Mouse (Mus musculus) stomach, postnatal 0 days (tissue): ENCODE results near the gene Itga8. TPM values are rescaled to one million over a fixed set of nuclear protein-coding genes. Genes with fewer than 3 reads are reported as not detected.

ENCODE experiments used
- ATAC-seq: fragments of 200-750 bp; cut with Nextera tagmentation; 2 replicates; pipeline ENCODE4 v1.8.0; 2017; ENCODE audit not compliant: low FRiP score, low TSS enrichment
- DNase-seq: peaks from one replicate; pipeline ENCODE4 v3.0.0-alpha.2; 2016; ENCODE audit warnings: low spot score
- H3K27ac ChIP-seq: fragments of 300-500 bp; sonication (generic); replicated peaks from 2 replicates; pipeline ENCODE4 v1.5.1; 2014; ENCODE audit warnings: mild to moderate bottlenecking, control low read depth
- H3K27me3 ChIP-seq: fragments of 300-500 bp; sonication (generic); 2 replicates; pipeline ENCODE4 v1.6.1; 2014; ENCODE audit warnings: low read length; ENCODE audit not compliant: control insufficient read depth, insufficient read depth
- H3K36me3 ChIP-seq: fragments of 300-500 bp; sonication (generic); 2 replicates; pipeline ENCODE4 v1.6.1; 2014; ENCODE audit warnings: low read length, mixed read lengths; ENCODE audit not compliant: control insufficient read depth, insufficient read depth
- H3K4me1 ChIP-seq: fragments of 300-500 bp; sonication (generic); replicated peaks from 2 replicates; pipeline ENCODE4 v1.6.1; 2014; ENCODE audit warnings: antibody characterized with exemption; ENCODE audit not compliant: control insufficient read depth, insufficient read depth
- H3K4me2 ChIP-seq: fragments of 300-500 bp; sonication (generic); replicated peaks from 2 replicates; pipeline ENCODE4 v1.6.1; 2014; ENCODE audit warnings: low read depth, mild to moderate bottlenecking, control low read depth, moderate library complexity
- H3K4me3 ChIP-seq: fragments of 300-500 bp; sonication (generic); 2 replicates; pipeline ENCODE4 v1.5.1; 2014; ENCODE audit warnings: low read depth, low read length, control low read depth
- H3K9ac ChIP-seq: fragments of 300-500 bp; sonication (generic); 2 replicates; pipeline ENCODE4 v1.6.1; 2014; ENCODE audit warnings: mild to moderate bottlenecking, low read length, control low read depth, mixed read lengths
- H3K9me3 ChIP-seq: fragments of 300-500 bp; sonication (generic); 2 replicates; pipeline ENCODE4 v1.6.1; 2016; ENCODE audit warnings: low read length; ENCODE audit not compliant: control insufficient read depth
- CTCF ChIP-seq: IDR thresholded peaks from 2 replicates; pipeline ENCODE4 v1.5.1; 2016; ENCODE audit warnings: antibody characterized with exemption, low read depth, mild to moderate bottlenecking, moderate library complexity
- EP300 ChIP-seq: optimal IDR thresholded peaks from 2 replicates; pipeline ENCODE3; 2016; ENCODE audit warnings: antibody characterized with exemption
- WGBS: fragments of 180-500 bp; shearing (Covaris S2); extraction: QIAGEN DNeasy Blood & Tissue Kit; methylation state at CpG from one replicate; pipeline ENCODE4 v1.1.7; 2014; 5-methylcytosine and 5-hydroxymethylcytosine counted together
- polyA plus RNA-seq: library from polyadenylated mRNA; unstranded; fragments of >200 nt; fragmentation: Nextera tagmentation; extraction: Ambion mirVana; gene quantifications from 2 replicates; pipeline ENCODE4 v1.2.1, GENCODE M21; 2015

Gene Itga8
- polyA plus RNA-seq, 1 experiment from 2014 or later: 7.7 TPM

GRCm38 (mm10) chr2:12327691-12328354, 26.1 kb upstream of the Itga8 start:
- H3K4me3 ChIP-seq: no peak overlapping the region
- no peak for TF ChIP-seq EP300
- no peak for TF ChIP-seq CTCF
- H3K36me3 ChIP-seq: no peaks in the 10 kb centered on the region
- H3K27me3 ChIP-seq: no peaks in the 10 kb centered on the region
- H3K9me3 ChIP-seq: no peaks in the 10 kb centered on the region
- ATAC-seq: no peak
- no peak overlapping the region for H3K27ac ChIP-seq
- no peak overlapping the region for H3K9ac ChIP-seq
- 37% methylated on average over 11 of the region's 11 CpGs for WGBS
- H3K4me2 ChIP-seq: peak overlapping the region; percentile 6; the same call in 1 of the 2 replicates
- no peak for DNase-seq
- H3K4me1 ChIP-seq: no peaks in the 10 kb centered on the region

GRCm38 (mm10) chr2:12327216-12327615, 25.5 kb upstream of the Itga8 start:
- peak overlapping the region; percentile 6; the same call in 1 of the 2 replicates for H3K4me2 ChIP-seq
- ATAC-seq (no peak), DNase-seq (peak; percentile 30)
- no peak overlapping the region for H3K27ac ChIP-seq
- no peaks in the 10 kb centered on the region for H3K36me3 ChIP-seq
- H3K27me3 ChIP-seq: no peaks in the 10 kb centered on the region
- TF ChIP-seq CTCF (no peak), EP300 (no peak)
- 19% methylated on average over 10 of the region's 10 CpGs for WGBS
- no peaks in the 10 kb centered on the region for H3K4me1 ChIP-seq
- H3K9me3 ChIP-seq: no peaks in the 10 kb centered on the region
- no peak overlapping the region for H3K4me3 ChIP-seq
- H3K9ac ChIP-seq: no peak overlapping the region

GRCm38 (mm10) chr2:12325868-12326267, 24.1 kb upstream of the Itga8 start:
- Histone ChIP-seq H3K9ac (no peak overlapping the region), H3K9me3 (no peaks in the 10 kb centered on the region), H3K36me3 (no peaks in the 10 kb centered on the region), H3K27ac (peak overlapping the region; percentile 58), H3K4me1 (no peaks in the 10 kb centered on the region), H3K4me2 (no peak overlapping the region), H3K4me3 (no peak overlapping the region), H3K27me3 (no peaks in the 10 kb centered on the region)
- ATAC-seq: no peak
- no peak for DNase-seq
- 64% methylated on average over 2 of the region's 2 CpGs for WGBS
- no peak for TF ChIP-seq CTCF
- TF ChIP-seq EP300: peak; percentile 23

- Histone ChIP-seq H3K36me3 (no peaks in the 10 kb centered on the region), H3K4me1 (no peaks in the 10 kb centered on the region), H3K9ac (no peak overlapping the region), H3K27ac (peak overlapping the region; percentile 58), H3K4me3 (no peak overlapping the region), H3K9me3 (no peaks in the 10 kb centered on the region), H3K4me2 (no peak overlapping the region), H3K27me3 (no peaks in the 10 kb centered on the region)
- peak; percentile 92 for ATAC-seq
- DNase-seq: peak; percentile 41
- 32% methylated on average over 6 of the region's 6 CpGs for WGBS
- TF ChIP-seq CTCF: no peak
- no peak for TF ChIP-seq EP300
Observed at GRCm38 (mm10) chr2:12325417-12325816, 23.7 kb upstream of the Itga8 start.

- Histone ChIP-seq H3K9me3 (no peaks in the 10 kb centered on the region), H3K27ac (no peak overlapping the region), H3K4me1 (no peaks in the 10 kb centered on the region), H3K4me3 (no peak overlapping the region), H3K9ac (no peak overlapping the region), H3K4me2 (no peak overlapping the region), H3K27me3 (no peaks in the 10 kb centered on the region), H3K36me3 (no peaks in the 10 kb centered on the region)
- ATAC-seq (no peak), DNase-seq (no peak)
- TF ChIP-seq CTCF (no peak), EP300 (no peak)
- 72% methylated on average over 4 of the region's 4 CpGs for WGBS
Observed at GRCm38 (mm10) chr2:12320914-12321313, 19.2 kb upstream of the Itga8 start.

GRCm38 (mm10) chr2:12318715-12319114, 17.0 kb upstream of the Itga8 start:
- ATAC-seq (no peak), DNase-seq (no peak)
- H3K4me2 ChIP-seq: no peak overlapping the region
- no peaks in the 10 kb centered on the region for H3K27me3 ChIP-seq
- no peaks in the 10 kb centered on the region for H3K36me3 ChIP-seq
- no peaks in the 10 kb centered on the region for H3K9me3 ChIP-seq
- no peak overlapping the region for H3K4me3 ChIP-seq
- WGBS: 91% methylated on average over 3 of the region's 3 CpGs
- no peak for TF ChIP-seq EP300
- TF ChIP-seq CTCF: no peak
- H3K9ac ChIP-seq: no peak overlapping the region
- no peaks in the 10 kb centered on the region for H3K4me1 ChIP-seq
- H3K27ac ChIP-seq: no peak overlapping the region
